Mouse (Mus musculus) embryonic facial prominence, embryonic 14.5 days (tissue): ENCODE data around the gene Map3k14. TPM values are rescaled to one million over a fixed set of nuclear protein-coding genes. Genes with fewer than 3 reads are reported as not detected.

Experiments used
- ATAC-seq: fragments of 200-750 bp; cut with Nextera tagmentation; 2 replicates; pipeline ENCODE4 v1.8.0; 2017; ENCODE audit warnings: low read depth, moderate number of reproducible peaks, moderate TSS enrichment
- DNase-seq: peaks from one replicate; pipeline ENCODE4 v3.0.0-alpha.2; 2015; ENCODE audit warnings: low spot score
- H3K27ac ChIP-seq: fragments of 300-500 bp; sonication (generic); replicated peaks from 2 replicates; pipeline ENCODE4 v1.5.1; 2014; ENCODE audit warnings: low read depth, mild to moderate bottlenecking, low read length, moderate library complexity
- H3K27me3 ChIP-seq: fragments of 300-500 bp; sonication (generic); replicated peaks from 2 replicates; pipeline ENCODE4 v1.6.1; 2014; ENCODE audit warnings: low read length; ENCODE audit not compliant: control insufficient read depth, insufficient read depth
- H3K36me3 ChIP-seq: fragments of 300-500 bp; sonication (generic); 2 replicates; pipeline ENCODE4 v1.6.1; 2014; ENCODE audit warnings: low read length, mixed read lengths; ENCODE audit not compliant: control insufficient read depth, insufficient read depth
- H3K4me1 ChIP-seq: fragments of 300-500 bp; sonication (generic); 2 replicates; pipeline ENCODE4 v1.6.1; 2014; ENCODE audit warnings: antibody characterized with exemption, low read length; ENCODE audit not compliant: control insufficient read depth, insufficient read depth
- H3K4me2 ChIP-seq: fragments of 300-500 bp; sonication (generic); 2 replicates; pipeline ENCODE4 v1.6.1; 2014; ENCODE audit warnings: low read depth, mild to moderate bottlenecking, low read length, moderate library complexity, mixed read lengths
- H3K4me3 ChIP-seq: fragments of 300-500 bp; sonication (generic); 2 replicates; pipeline ENCODE4 v1.5.1; 2014; ENCODE audit warnings: low read depth, mild to moderate bottlenecking, low read length
- H3K9ac ChIP-seq: fragments of 300-500 bp; sonication (generic); 2 replicates; pipeline ENCODE4 v1.6.1; 2014; ENCODE audit warnings: low read depth, mild to moderate bottlenecking, low read length, moderate library complexity, mixed read lengths
- H3K9me3 ChIP-seq: fragments of 300-500 bp; sonication (generic); 2 replicates; pipeline ENCODE4 v1.6.1; 2016; ENCODE audit warnings: low read length; ENCODE audit not compliant: control insufficient read depth
- whole genome bisulfite sequencing: fragments of 180-500 bp; shearing (Covaris S2); extraction: QIAGEN DNeasy Blood & Tissue Kit; methylation state at CpG from one replicate; pipeline ENCODE4 v1.1.7; 2014; 5-methylcytosine and 5-hydroxymethylcytosine counted together
- polyA plus RNA-seq: library from polyadenylated mRNA; unstranded; fragments of >200 nt; fragmentation: Nextera tagmentation; extraction: Ambion mirVana; gene quantifications from 2 replicates; pipeline ENCODE4 v1.2.1, GENCODE M21; 2014

Gene Map3k14
- polyA plus RNA-seq, 1 experiment from 2014 or later = 4.6 TPM

GRCm38 (mm10) chr11:103218517-103218901 is 48.8 kb downstream of the Map3k14 start:
- H3K9me3 ChIP-seq = peaks cover 4% of the 10 kb centered on the region
- peak overlapping the region; percentile 61 for H3K9ac ChIP-seq
- no peak overlapping the region for H3K27ac ChIP-seq
- peaks cover 31% of the 10 kb centered on the region for H3K36me3 ChIP-seq
- DNase-seq (no peak), ATAC-seq (no peak)
- peaks cover 5% of the 10 kb centered on the region; the same call in 1 of the 2 replicates for H3K4me1 ChIP-seq
- peak overlapping the region; percentile 40 for H3K4me3 ChIP-seq
- H3K27me3 ChIP-seq = no peaks in the 10 kb centered on the region
- 17% methylated on average over 6 of the region's 6 CpGs for WGBS
- peak overlapping the region; percentile 95 for H3K4me2 ChIP-seq

- peaks cover 26% of the 10 kb centered on the region for H3K36me3 ChIP-seq
- no peak within 1 kb of the TSS; the same call in 1 of the 2 replicates for H3K27ac ChIP-seq
- ATAC-seq (peak; percentile 89), DNase-seq (peak; percentile 82)
- peak within 1 kb of the TSS; percentile 40 for H3K4me3 ChIP-seq
- peaks cover 5% of the 10 kb centered on the region; the same call in 1 of the 2 replicates for H3K4me1 ChIP-seq
- H3K9me3 ChIP-seq = peaks cover 4% of the 10 kb centered on the region
- H3K4me2 ChIP-seq = peak within 1 kb of the TSS; percentile 95
- no peaks in the 10 kb centered on the region for H3K27me3 ChIP-seq
- 2% methylated on average over 45 of the region's 45 CpGs for WGBS
- peak within 1 kb of the TSS; percentile 61 for H3K9ac ChIP-seq
Measured at GRCm38 (mm10) chr11:103217790-103218516, 49.3 kb downstream of the Map3k14 start, which contains the start of gene Spata32. Gene Spata32, minus strand, starts transcription at chr11:103218432.

GRCm38 (mm10) chr11:103215355-103215754 is 51.9 kb downstream of the Map3k14 start:
- Histone ChIP-seq H3K4me1 (peaks cover 5% of the 10 kb centered on the region; the same call in 1 of the 2 replicates), H3K27ac (no peak overlapping the region), H3K4me3 (no peak overlapping the region), H3K9me3 (peaks cover 4% of the 10 kb centered on the region), H3K4me2 (no peak overlapping the region), H3K27me3 (no peaks in the 10 kb centered on the region), H3K9ac (no peak overlapping the region), H3K36me3 (0 out of 2 replicates have a peak, but pooled peaks cover 8% of the 10 kb centered on the region)
- DNase-seq (no peak), ATAC-seq (no peak)
- WGBS = 74% methylated on average over 1 of the region's 1 CpGs

- WGBS = 84% methylated on average over 5 of the region's 5 CpGs
- no peak for DNase-seq
Measured at GRCm38 (mm10) chr11:103213712-103214111, 53.6 kb downstream of the Map3k14 start.

GRCm38 (mm10) chr11:103210291-103210690 is 57.0 kb downstream of the Map3k14 start:
- no peak overlapping the region for H3K4me2 ChIP-seq
- H3K27ac ChIP-seq = no peak overlapping the region
- H3K27me3 ChIP-seq = no peaks in the 10 kb centered on the region
- H3K4me3 ChIP-seq = no peak overlapping the region
- 71% methylated on average over 8 of the region's 8 CpGs for WGBS
- no peak for ATAC-seq
- H3K9me3 ChIP-seq = peaks cover 4% of the 10 kb centered on the region
- H3K36me3 ChIP-seq = no peaks in the 10 kb centered on the region
- DNase-seq = no peak
- H3K4me1 ChIP-seq = no peaks in the 10 kb centered on the region
- no peak overlapping the region for H3K9ac ChIP-seq

More at GRCm38 (mm10) chr11:103213712-103214111, 53.6 kb downstream of the Map3k14 start:
- Histone ChIP-seq H3K9ac (no peak overlapping the region), H3K4me2 (no peak overlapping the region), H3K4me1 (peaks cover 5% of the 10 kb centered on the region; the same call in 1 of the 2 replicates), H3K4me3 (no peak overlapping the region), H3K27ac (no peak overlapping the region), H3K36me3 (no peaks in the 10 kb centered on the region), H3K9me3 (peaks cover 4% of the 10 kb centered on the region), H3K27me3 (no peaks in the 10 kb centered on the region)
- no peak for ATAC-seq

- DNase-seq = no peak
- no peak for ATAC-seq
- Histone ChIP-seq H3K27me3 (no peaks in the 10 kb centered on the region), H3K27ac (no peak within 1 kb of the TSS), H3K9ac (no peak within 1 kb of the TSS), H3K36me3 (no peaks in the 10 kb centered on the region), H3K4me1 (no peaks in the 10 kb centered on the region), H3K9me3 (no peaks in the 10 kb centered on the region), H3K4me2 (no peak within 1 kb of the TSS), H3K4me3 (no peak within 1 kb of the TSS)
- 83% methylated on average over 3 of the region's 3 CpGs for WGBS
Measured at GRCm38 (mm10) chr11:103208458-103208857, 58.8 kb downstream of the Map3k14 start, which contains the start of gene 1700023F06Rik. Gene 1700023F06Rik, minus strand, starts transcription at chr11:103208558.

- Histone ChIP-seq H3K9me3 (no peaks in the 10 kb centered on the region), H3K4me2 (no peak overlapping the region), H3K36me3 (no peaks in the 10 kb centered on the region), H3K4me1 (peaks cover 5% of the 10 kb centered on the region), H3K9ac (no peak overlapping the region), H3K27ac (no peak overlapping the region), H3K4me3 (no peak overlapping the region), H3K27me3 (no peaks in the 10 kb centered on the region)
- no peak for DNase-seq
- no peak for ATAC-seq
- 90% methylated on average over 6 of the region's 6 CpGs for WGBS
Measured at GRCm38 (mm10) chr11:103206203-103206602, 61.1 kb downstream of the Map3k14 start.

GRCm38 (mm10) chr11:103202376-103202775 is 64.9 kb downstream of the Map3k14 start:
- Histone ChIP-seq H3K27me3 (peaks cover 28% of the 10 kb centered on the region), H3K9ac (no peak overlapping the region), H3K4me3 (no peak overlapping the region), H3K36me3 (no peaks in the 10 kb centered on the region), H3K4me2 (no peak overlapping the region), H3K9me3 (no peaks in the 10 kb centered on the region), H3K4me1 (peaks cover 14% of the 10 kb centered on the region), H3K27ac (no peak overlapping the region)
- DNase-seq (no peak), ATAC-seq (no peak)
